Mouse (Mus musculus) brain, embryonic 14.5 days (tissue): Measurements from ENCODE around the gene Slc22a22.

Experiments used
- CTCF ChIP-seq: fragments of 200-500 bp; IDR thresholded peaks from 2 replicates; pipeline ENCODE4 v1.5.1; 2012; ENCODE audit warnings: inconsistent platforms, mild to moderate bottlenecking, moderate library complexity, borderline replicate concordance; ENCODE audit not compliant: insufficient read depth, insufficient read length; ENCODE audit errors: extremely low read depth
- POLR2A ChIP-seq: fragments of 200-500 bp; IDR thresholded peaks from 2 replicates; pipeline ENCODE4 v1.6.1; 2012; ENCODE audit warnings: mild to moderate bottlenecking, inconsistent platforms, borderline replicate concordance; ENCODE audit not compliant: poor library complexity, insufficient read depth, insufficient read length, severe bottlenecking; ENCODE audit errors: extremely low read depth

DNA sequence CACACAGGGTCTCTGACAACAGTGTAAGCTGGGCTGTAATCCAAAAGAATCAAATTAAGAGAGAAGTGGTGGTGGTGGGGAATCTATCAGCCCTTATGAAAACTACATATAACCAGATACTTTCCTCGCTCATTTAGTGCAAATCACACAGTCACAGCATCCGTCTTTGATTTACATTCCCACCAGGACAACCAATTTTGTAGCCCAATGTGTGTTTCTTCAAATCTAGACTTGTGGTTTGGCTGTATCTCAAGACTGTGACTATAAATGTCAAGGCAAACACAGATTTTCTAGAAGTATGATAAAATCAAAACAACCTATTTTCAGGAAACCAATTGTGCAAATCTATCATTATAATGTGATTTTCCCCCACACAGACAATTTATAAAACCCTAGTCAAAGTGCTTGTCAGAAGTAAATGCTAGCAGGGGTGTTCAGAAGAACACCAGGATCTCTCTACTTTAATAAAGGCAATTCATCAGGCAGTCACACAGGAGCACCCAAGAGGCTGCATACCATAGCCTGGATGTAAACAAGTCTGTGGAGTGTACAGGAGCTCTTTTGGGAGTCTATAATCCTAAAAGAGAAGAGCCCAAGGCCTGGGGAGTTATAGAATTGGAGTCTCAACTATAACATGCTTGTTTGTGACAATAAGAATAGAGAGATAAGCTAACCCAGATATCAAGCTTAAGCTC lies 42.6 kb downstream of the Slc22a22 start:
- TF ChIP-seq CTCF (no peak), POLR2A (no peak)
